Mouse (Mus musculus) liver, embryonic 14.5 days (tissue): ENCODE results near the gene Map7d3. TPM values are rescaled to one million over a fixed set of nuclear protein-coding genes. Genes with fewer than 3 reads are reported as not detected.

Experiments used
- ATAC-seq: fragments of 200-750 bp; cut with Nextera tagmentation; 2 replicates; pipeline ENCODE4 v1.8.0; 2017; ENCODE audit warnings: moderate number of reproducible peaks, mild to moderate bottlenecking, moderate library complexity; ENCODE audit not compliant: insufficient read depth
- DNase-seq, 3 experiments: peaks; one replicate each; pipeline ENCODE4 v3.0.0-alpha.2; 2012 to 2013; ENCODE audit warnings: low read depth in 3 of 3, low spot score in 3 of 3
- H3K27ac ChIP-seq: fragments of 300-500 bp; sonication (generic); 2 replicates; pipeline ENCODE4 v1.5.1; 2014; ENCODE audit warnings: moderate library complexity, mild to moderate bottlenecking, control low read depth, inconsistent platforms
- H3K27me3 ChIP-seq: fragments of 300-500 bp; sonication (generic); 2 replicates; pipeline ENCODE4 v1.6.1; 2014; ENCODE audit warnings: mild to moderate bottlenecking, low read length, moderate library complexity; ENCODE audit not compliant: control insufficient read depth, insufficient read depth
- H3K36me3 ChIP-seq: fragments of 300-500 bp; sonication (generic); replicated peaks from 2 replicates; pipeline ENCODE4 v1.6.1; 2014; ENCODE audit warnings: low read depth; ENCODE audit not compliant: control insufficient read depth, insufficient read depth
- H3K4me1 ChIP-seq, 2 experiments: fragments of 200-500 bp in 1 of 2; fragments of 300-500 bp in 1 of 2; sonication (generic) in 1 of 2; replicated peaks; 2 replicates each; pipeline ENCODE4 v1.6.1; 2012 to 2014; ENCODE audit warnings: antibody characterized with exemption in 1 of 2, inconsistent platforms in 1 of 2, low read length in 1 of 2; ENCODE audit not compliant: control insufficient read depth in 2 of 2, insufficient read depth in 2 of 2
- H3K4me2 ChIP-seq: fragments of 300-500 bp; sonication (generic); 2 replicates; pipeline ENCODE4 v1.6.1; 2014; ENCODE audit warnings: low read depth, mild to moderate bottlenecking, control low read depth, moderate library complexity
- H3K4me3 ChIP-seq, 2 experiments: fragments of 200-500 bp in 1 of 2; fragments of 300-500 bp in 1 of 2; sonication (generic) in 1 of 2; 2 replicates each; pipeline ENCODE4 v1.5.1; 2012 to 2014; ENCODE audit warnings: low read depth in 2 of 2, low read length in 2 of 2, mild to moderate bottlenecking in 2 of 2, control low read depth in 1 of 2, inconsistent platforms in 1 of 2, moderate library complexity in 1 of 2; ENCODE audit not compliant: insufficient read depth in 1 of 2
- H3K9ac ChIP-seq: fragments of 300-500 bp; sonication (generic); replicated peaks from 2 replicates; pipeline ENCODE4 v1.6.1; 2014; ENCODE audit warnings: mild to moderate bottlenecking, control low read depth, moderate library complexity
- H3K9me3 ChIP-seq: fragments of 300-500 bp; sonication (generic); 2 replicates; pipeline ENCODE4 v1.6.1; 2016; ENCODE audit warnings: low read length, mixed read lengths; ENCODE audit not compliant: control insufficient read depth
- CTCF ChIP-seq: IDR thresholded peaks from 2 replicates; pipeline ENCODE4 v1.5.1; 2016; ENCODE audit warnings: antibody characterized with exemption, low read depth, control low read depth
- EP300 ChIP-seq: IDR thresholded peaks from 2 replicates; pipeline ENCODE4 v1.6.1; 2016; ENCODE audit warnings: antibody characterized with exemption, low read depth
- WGBS: fragments of 180-500 bp; shearing (Covaris S2); extraction: QIAGEN DNeasy Blood & Tissue Kit; methylation state at CpG from one replicate; pipeline ENCODE4 v1.1.7; 2014; ENCODE audit not compliant: insufficient replicate concordance; 5-methylcytosine and 5-hydroxymethylcytosine counted together
- polyA plus RNA-seq, 2 experiments: library from polyadenylated mRNA; depleted of rRNA in 1 of 2; stranded (reverse) in 1 of 2; unstranded in 1 of 2; fragments of >200 nt; fragmentation: Nextera tagmentation in 1 of 2; extraction: Ambion mirVana in 1 of 2; gene quantifications; 2 replicates each; pipeline versions ENCODE4 v1.2.1 to v1.2.3; 2012 to 2014

Gene Map7d3
- 0.02 and 0.15 TPM in 2 replicates for polyA plus RNA-seq (2012; rRNA removed)
- 0.13 and 0.53 TPM in 2 replicates for polyA plus RNA-seq (2014; fragmentation: Nextera tagmentation; extraction: Ambion mirVana)

- WGBS = 10% methylated on average over 35 of the region's 35 CpGs
- H3K9ac ChIP-seq = peak within 1 kb of the TSS; percentile 27
- no peak for TF ChIP-seq EP300
- TF ChIP-seq CTCF = no peak
- DNase-seq (peak in 1 of 3 experiments; percentile 1), ATAC-seq (no peak)
- no peaks in the 10 kb centered on the region for H3K4me1 ChIP-seq
- H3K4me3 ChIP-seq = peak within 1 kb of the TSS; percentile 47 to 62
- H3K4me2 ChIP-seq = peak within 1 kb of the TSS; percentile 66
- H3K27me3 ChIP-seq = no peaks in the 10 kb centered on the region
- no peaks in the 10 kb centered on the region for H3K9me3 ChIP-seq
- no peak within 1 kb of the TSS for H3K27ac ChIP-seq
- H3K36me3 ChIP-seq = no peaks in the 10 kb centered on the region
Observed at GRCm38 (mm10) chrX:56821765-56822603, at the start of gene Map7d3. Gene Map7d3 (minus strand): TSS chrX:56822326.

- no peaks in the 10 kb centered on the region for H3K9me3 ChIP-seq
- no peaks in the 10 kb centered on the region for H3K36me3 ChIP-seq
- DNase-seq = no peak
- TF ChIP-seq EP300 (no peak), CTCF (no peak)
- no peak for ATAC-seq
- H3K4me2 ChIP-seq = no peak within 1 kb of the TSS
- H3K4me1 ChIP-seq = no peaks in the 10 kb centered on the region
- no peak within 1 kb of the TSS for H3K27ac ChIP-seq
- H3K4me3 ChIP-seq = no peak within 1 kb of the TSS
- H3K27me3 ChIP-seq = no peaks in the 10 kb centered on the region
- no peak within 1 kb of the TSS for H3K9ac ChIP-seq
- 54% methylated on average over 2 of the region's 2 CpGs for WGBS
Observed at GRCm38 (mm10) chrX:56869863-56870262, 47.7 kb upstream of the Map7d3 start, which contains the start of gene Adgrg4. Gene Adgrg4 (plus strand): TSS chrX:56870163.

DNA sequence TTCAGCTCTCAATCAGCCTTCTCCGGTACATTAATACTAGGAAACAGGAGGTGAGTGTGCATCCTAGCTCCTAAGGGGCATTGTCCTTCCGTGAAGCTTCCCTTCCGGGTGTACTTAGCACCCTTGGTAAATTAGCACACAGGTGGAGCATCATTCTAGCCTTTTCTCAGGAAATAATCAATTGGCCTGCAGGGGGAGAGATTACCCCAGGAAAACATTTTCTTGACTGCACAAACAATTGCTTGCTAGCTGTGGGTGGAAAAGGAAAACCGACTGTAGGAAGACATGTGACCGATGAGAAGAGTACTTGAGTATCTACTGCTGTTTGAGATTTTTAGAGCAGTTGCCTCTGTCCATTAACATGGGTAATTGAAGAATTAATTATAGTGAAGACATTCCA lies 19.1 kb upstream of the Map7d3 start:
- no peak overlapping the region for H3K4me2 ChIP-seq
- no peak overlapping the region for H3K9ac ChIP-seq
- no peaks in the 10 kb centered on the region for H3K4me1 ChIP-seq
- DNase-seq (no peak), ATAC-seq (no peak)
- TF ChIP-seq CTCF (no peak), EP300 (no peak)
- no peak overlapping the region for H3K27ac ChIP-seq
- no peaks in the 10 kb centered on the region for H3K27me3 ChIP-seq
- H3K4me3 ChIP-seq = no peak overlapping the region
- no peaks in the 10 kb centered on the region for H3K36me3 ChIP-seq
- 53% methylated on average over 5 of the region's 5 CpGs for WGBS
- H3K9me3 ChIP-seq = no peaks in the 10 kb centered on the region

GRCm38 (mm10) chrX:56839369-56839768 lies 17.2 kb upstream of the Map7d3 start:
- Histone ChIP-seq H3K9me3 (no peaks in the 10 kb centered on the region), H3K9ac (no peak overlapping the region), H3K4me2 (no peak overlapping the region), H3K27me3 (no peaks in the 10 kb centered on the region), H3K4me1 (no peaks in the 10 kb centered on the region), H3K27ac (no peak overlapping the region), H3K4me3 (no peak overlapping the region), H3K36me3 (no peaks in the 10 kb centered on the region)
- peak in 1 of 3 experiments; percentile 1 for DNase-seq
- no peak for ATAC-seq
- TF ChIP-seq CTCF (peak; percentile 70), EP300 (no peak)

DNA sequence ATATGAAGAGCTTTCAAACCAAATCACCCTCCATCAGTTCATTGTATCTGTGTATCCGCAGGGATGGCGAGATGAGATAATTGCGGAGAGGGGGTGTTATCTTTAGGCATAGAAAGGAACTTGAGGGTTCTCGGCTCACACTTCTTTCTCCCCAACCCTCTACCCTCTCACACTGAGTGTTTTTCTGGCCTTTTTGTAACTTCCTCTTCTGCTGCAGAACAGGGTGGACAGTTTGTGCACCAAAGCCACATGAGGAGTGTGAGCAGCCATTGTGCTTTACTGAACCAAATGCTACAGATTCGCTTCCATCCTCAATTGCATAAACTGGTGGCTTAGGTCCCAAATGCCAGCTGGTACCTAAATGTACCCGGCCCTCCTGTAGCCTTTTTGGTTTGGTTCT lies 13.7 kb upstream of the Map7d3 start:
- 33% methylated on average over 6 of the region's 6 CpGs for WGBS
- Histone ChIP-seq H3K4me3 (no peak overlapping the region), H3K36me3 (no peaks in the 10 kb centered on the region), H3K27me3 (no peaks in the 10 kb centered on the region), H3K4me2 (no peak overlapping the region), H3K4me1 (no peaks in the 10 kb centered on the region), H3K9ac (no peak overlapping the region), H3K27ac (no peak overlapping the region), H3K9me3 (no peaks in the 10 kb centered on the region)
- TF ChIP-seq CTCF (no peak), EP300 (no peak)
- ATAC-seq = no peak
- DNase-seq = no peak
